In genomic region chr13:51756563-51756962, GRCm38 (mm10) we compare ENCODE assay signal across 8 mouse cellular contexts. TPM values are rescaled to one million over a fixed set of nuclear protein-coding genes. Genes with fewer than 3 reads are reported as not detected.
DNase-seq lines count a peak whose midpoint lies in the region; ATAC-seq and TF ChIP-seq lines count a peak whose summit lies in the region.

No protein-coding gene starts in this region.

- no peak overlapping the region for H3K4me3 ChIP-seq in layer of hippocampus, adult 2 months
- H3K4me3 ChIP-seq in bone marrow, adult 2 months (replicated peaks; ENCODE audit: control insufficient read depth, low read depth, low read length): no peak overlapping the region
- no peak overlapping the region for H3K4me3 ChIP-seq in liver, embryonic 11.5 days (ENCODE audit: low read depth, low read length)
- no peak overlapping the region for H3K4me3 ChIP-seq in stomach, embryonic 16.5 days (replicated peaks; ENCODE audit: low read length)

- H3K9me3 ChIP-seq in liver, embryonic 11.5 days (ENCODE audit: control insufficient read depth, low read length): no peaks in the 10 kb centered on the region
- H3K9me3 ChIP-seq in stomach, embryonic 16.5 days (replicated peaks; ENCODE audit: control insufficient read depth, low read length): no peaks in the 10 kb centered on the region

- H3K4me2 ChIP-seq in liver, embryonic 11.5 days: peak overlapping the region; percentile 13
- no peak overlapping the region; the same call in 1 of the 2 replicates for H3K4me2 ChIP-seq in stomach, embryonic 16.5 days (ENCODE audit: low read depth, low read length)

- ATAC-seq in liver, embryonic 11.5 days (replicated peaks; ENCODE audit: low FRiP score): peak; percentile 82
- ATAC-seq in stomach, embryonic 16.5 days (ENCODE audit: insufficient read depth, low FRiP score): peak; percentile 47; the same call in 1 of the 2 replicates

- WGBS in bone marrow, adult 2 months: 9% methylated on average over 3 of the region's 3 CpGs
- 14% methylated on average over 3 of the region's 3 CpGs for WGBS in liver, embryonic 11.5 days
- 18% methylated on average over 3 of the region's 3 CpGs for WGBS in stomach, embryonic 16.5 days

- H3K27me3 ChIP-seq in liver, embryonic 11.5 days (replicated peaks; ENCODE audit: control insufficient read depth, insufficient read depth, low read length): no peaks in the 10 kb centered on the region
- no peaks in the 10 kb centered on the region for H3K27me3 ChIP-seq in stomach, embryonic 16.5 days (ENCODE audit: control insufficient read depth, insufficient read depth, low read length)

- no peak for DNase-seq in layer of hippocampus, adult 2 months (ENCODE audit: low spot score in 2 of 2)
- DNase-seq in layer of hippocampus, postnatal 36 days: no peak
- DNase-seq in liver, embryonic 11.5 days (ENCODE audit: low spot score): no peak
- no peak for DNase-seq in testis, postnatal 10 days (ENCODE audit: low spot score)
- DNase-seq in ovary, postnatal 14 days (ENCODE audit: low spot score): no peak
- DNase-seq in left cerebral cortex, adult 18-20 months (ENCODE audit: low spot score in 2 of 2): no peak

- peak overlapping the region; percentile 4; the same call in 1 of the 2 replicates for H3K9ac ChIP-seq in liver, embryonic 11.5 days (ENCODE audit: low read depth, low read length)
- H3K9ac ChIP-seq in stomach, embryonic 16.5 days (ENCODE audit: low read length): peak overlapping the region; percentile 2; the same call in 1 of the 2 replicates

- no peak for TF ChIP-seq POLR2A in bone marrow, adult 2 months (IDR thresholded peaks at IDR 0.05; ENCODE audit: borderline replicate concordance, control insufficient read depth, low read depth, low read length)

- no peaks in the 10 kb centered on the region for H3K36me3 ChIP-seq in liver, embryonic 11.5 days (ENCODE audit: control insufficient read depth, insufficient read depth, low read length)
- H3K36me3 ChIP-seq in stomach, embryonic 16.5 days (ENCODE audit: control insufficient read depth, insufficient read depth, low read length): no peaks in the 10 kb centered on the region

- peak overlapping the region; percentile 78 for H3K27ac ChIP-seq in layer of hippocampus, adult 2 months
- peak overlapping the region; percentile 54 for H3K27ac ChIP-seq in bone marrow, adult 2 months (ENCODE audit: control insufficient read depth, insufficient read depth, low read depth, low read length, poor library complexity)
- H3K27ac ChIP-seq in liver, embryonic 11.5 days (ENCODE audit: low read depth, low read length): peak overlapping the region; percentile 59
- H3K27ac ChIP-seq in stomach, embryonic 16.5 days (ENCODE audit: low read length): peak overlapping the region; percentile 59

- no peak for TF ChIP-seq CTCF in layer of hippocampus, adult 2 months (conservative IDR thresholded peaks at IDR 0.05)
- no peak for TF ChIP-seq CTCF in bone marrow, adult 2 months (IDR thresholded peaks at IDR 0.05; ENCODE audit: control insufficient read depth, insufficient read depth, low read length)

- peaks cover 15% of the 10 kb centered on the region for H3K4me1 ChIP-seq in bone marrow, adult 2 months (ENCODE audit: control insufficient read depth, insufficient read depth, low read length)
- peaks cover 56% of the 10 kb centered on the region for H3K4me1 ChIP-seq in liver, embryonic 11.5 days (replicated peaks; ENCODE audit: control insufficient read depth, insufficient read depth, low read length)
- H3K4me1 ChIP-seq in stomach, embryonic 16.5 days (ENCODE audit: control insufficient read depth, insufficient read depth, low read length): peaks cover 23% of the 10 kb centered on the region

RNA-seq across cellular contexts. Expression of gene Sema4d, which starts 37.0 kb away (rescaled TPM):
- 10 to 100 TPM; 76.3 to 83.9 TPM for total RNA-seq in layer of hippocampus, adult 2 months (2021)
- 100 to 1,000 TPM in 1 of 2 experiments, 10 to 100 TPM in 1; 96.5 to 108 TPM for total RNA-seq in layer of hippocampus, postnatal 36 days (2021)
- polyA plus RNA-seq in bone marrow, adult 2 months (2011; ENCODE audit: insufficient read depth, insufficient read length, low replicate concordance, missing spikeins): 9.3 and 23.0 TPM in 2 replicates
- polyA plus RNA-seq in liver, embryonic 11.5 days (2014; fragmentation: Nextera tagmentation; extraction: Ambion mirVana): 18.6 and 21.7 TPM in 2 replicates
- 11.5 and 14.1 TPM in 2 replicates for polyA plus RNA-seq in stomach, embryonic 16.5 days (2015; fragmentation: Nextera tagmentation; extraction: Ambion mirVana)
- 10 to 100 TPM; 65.8 to 71.3 TPM for total RNA-seq in left cerebral cortex, adult 18-20 months (2021)
